Mouse (Mus musculus): ENCODE measurements around the gene Fgf13.

DNA sequence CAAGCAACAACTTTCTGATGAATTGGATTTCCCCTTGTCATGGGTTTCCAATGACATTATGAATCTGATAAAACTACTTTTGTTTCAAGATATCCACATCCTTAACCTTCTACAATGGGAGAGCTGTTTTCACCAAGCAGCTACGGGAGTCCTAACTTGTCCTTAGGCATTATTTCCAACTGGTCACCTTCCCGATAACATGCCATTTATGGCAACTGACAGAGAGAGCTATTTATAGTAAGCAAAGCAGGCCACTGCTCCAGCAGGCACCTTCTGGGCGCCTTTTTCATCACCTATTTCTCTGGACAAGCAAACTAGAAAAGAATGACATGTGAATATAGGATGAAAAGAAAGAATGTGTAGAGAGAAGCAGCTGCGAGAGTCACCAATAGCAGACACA lies 385.5 kb downstream of the Fgf13 start:
- TF ChIP-seq TCF12 (IDR thresholded peaks at IDR 0.05; ENCODE audit: low read depth, low read length) (no peak), USF1 (IDR thresholded peaks at IDR 0.05; ENCODE audit: low read depth, low read length) (no peak), POLR2A (IDR thresholded peaks at IDR 0.05; ENCODE audit: low read depth, low read length) (no peak), CTCF (conservative IDR thresholded peaks at IDR 0.05 in 1 of 2, IDR thresholded peaks at IDR 0.05 in 1 of 2; ENCODE audit: low read depth in 2 of 2, low read length in 2 of 2) (no peak), ZNF384 (IDR thresholded peaks at IDR 0.05; ENCODE audit: low read depth, low read length) (no peak), E2F4 (IDR thresholded peaks at IDR 0.05; ENCODE audit: insufficient replicate concordance, low read depth, low read length) (no peak)
